Mouse (Mus musculus): ENCODE results near the gene Slc38a4.

GRCm38 (mm10) chr15:97033485-97033991, 22.2 kb downstream of the Slc38a4 start:
- TF ChIP-seq CTCF (IDR thresholded peaks at IDR 0.05; ENCODE audit: low read depth, low read length) (no peak), GATA1 (IDR thresholded peaks at IDR 0.05; ENCODE audit: borderline replicate concordance, low read length) (no peak)

All from G1E (cell line).